Mouse (Mus musculus): ENCODE measurements at regions not wholly inside any gene's neighbourhood (a gene's known extent, or its start where the extent isn't known, plus 50 kb on each side); places are given as distances from the start of the nearest gene placed in this dataset.

- peak in 1 of 2 experiments; percentile 22 for DNase-seq
These were observed 54.0 kb downstream of the Kcna5 start for GRCm38 (mm10) chr6:126481257-126481656.

GRCm38 (mm10) chr6:126477506-126477905, 57.7 kb downstream of the Kcna5 start:
- DNase-seq, result no peak

GRCm38 (mm10) chr6:126476758-126477157, 58.5 kb downstream of the Kcna5 start:
- DNase-seq, result peak in 1 of 2 experiments; percentile 60

- peak; percentile 71 to 84 for DNase-seq
These were observed 59.7 kb downstream of the Kcna5 start for GRCm38 (mm10) chr6:126475555-126475954.

- no peak for DNase-seq
These were observed 81.5 kb downstream of the Kcna5 start for GRCm38 (mm10) chr6:126453751-126454150.

GRCm38 (mm10) chr6:126445519-126445918, 89.7 kb downstream of the Kcna5 start:
- DNase-seq, result no peak

GRCm38 (mm10) chr6:126440254-126440653, 95.0 kb downstream of the Kcna5 start:
- DNase-seq, result no peak

- no peak for DNase-seq
These were observed 97.1 kb downstream of the Kcna5 start for GRCm38 (mm10) chr6:126437976-126438736.

GRCm38 (mm10) chr6:126427208-126427607, 108.0 kb downstream of the Kcna5 start:
- no peak for DNase-seq

GRCm38 (mm10) chr6:126405736-126406135, 129.5 kb downstream of the Kcna5 start:
- DNase-seq, result peak; percentile 23 to 55

- peak; percentile 31 to 54 for DNase-seq
These were observed 130.7 kb downstream of the Kcna5 start for GRCm38 (mm10) chr6:126404331-126405070.

GRCm38 (mm10) chr6:126399595-126399994, 135.6 kb downstream of the Kcna5 start:
- no peak for DNase-seq

GRCm38 (mm10) chr6:126398641-126399040, 136.6 kb downstream of the Kcna5 start:
- no peak for DNase-seq

- no peak for DNase-seq
These were observed 140.2 kb downstream of the Kcna5 start for GRCm38 (mm10) chr6:126395015-126395414.

- DNase-seq, result no peak
These were observed 141.0 kb downstream of the Kcna5 start for GRCm38 (mm10) chr6:126394111-126394809.

- peak; percentile 22 to 44 for DNase-seq
These were observed 150.8 kb downstream of the Kcna5 start for GRCm38 (mm10) chr6:126384210-126385012.

GRCm38 (mm10) chr6:126377216-126377615, 158.0 kb downstream of the Kcna5 start:
- no peak for DNase-seq

GRCm38 (mm10) chr6:126374970-126375620, 160.1 kb downstream of the Kcna5 start:
- no peak for DNase-seq

- peak; percentile 25 to 46 for DNase-seq
These were observed 163.2 kb downstream of the Kcna5 start for GRCm38 (mm10) chr6:126371971-126372370.

- no peak for DNase-seq
These were observed 163.7 kb downstream of the Kcna5 start for GRCm38 (mm10) chr6:126371489-126371888.

- DNase-seq, result no peak
These were observed 169.7 kb downstream of the Kcna5 start for GRCm38 (mm10) chr6:126365495-126365894.

Data from adrenal gland, postnatal 36 days (tissue).